Mouse (Mus musculus): ENCODE data around the gene Sri. TPM values are rescaled to one million over a fixed set of nuclear protein-coding genes. Genes with fewer than 3 reads are reported as not detected.
A peak's percentile ranks its signal among the peaks of the same experiment; 100 is the strongest.
"Not testable (repeated sequence)": the region's sequence is repeated elsewhere in the genome, so short reads cannot be mapped to it uniquely, and the experiment has no call there.

Gene Sri
- total RNA-seq (2021): 10 to 100 TPM; 84.5 to 97.1 TPM
- 80.8 and 113 TPM in 2 replicates for polyA plus RNA-seq (2012; rRNA removed)
- long read RNA-seq, transcript Sri-205 (8 exons, 2,251 nt): major isoform, 40 of 48 reads
- long read RNA-seq, partial matches to known transcripts: 2 of 48 reads
- long read RNA-seq, other reads (novel, unspliced or antisense): 5 of 48 reads

DNA sequence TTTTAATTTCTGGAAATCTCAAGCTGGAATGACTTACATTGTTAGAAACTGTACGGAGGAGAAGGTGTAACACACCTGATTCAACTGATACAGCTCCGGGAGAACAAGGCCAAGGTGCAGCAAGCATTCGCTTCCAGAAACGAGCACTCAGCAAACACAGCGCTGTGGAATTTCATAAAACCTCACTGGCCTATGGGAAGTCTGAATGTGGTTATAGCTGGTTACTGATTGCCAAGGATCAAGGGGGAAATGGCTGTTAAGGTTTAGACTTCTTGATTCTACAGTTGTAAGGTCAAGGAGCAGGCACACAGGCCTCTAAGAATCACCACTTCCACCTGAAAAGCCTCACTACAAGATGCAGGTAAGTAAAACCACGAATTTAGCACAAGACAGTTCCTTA lies at the start of gene Sri:
Gene Sri (plus strand): TSS at position 224 of the 400 bp plus-strand sequence.
- no peaks in the 10 kb centered on the region for H3K79me2 ChIP-seq (replicated peaks; ENCODE audit: control insufficient read depth, insufficient read depth, low read length)
- intact Hi-C loops (cut with DNase I): no loop called here
- TF ChIP-seq POLR2A (IDR thresholded peaks at IDR 0.05; ENCODE audit: insufficient read depth, low read depth, low read length): no peak
- no peak for TF ChIP-seq CTCF (IDR thresholded peaks at IDR 0.05)
- no peak for TF ChIP-seq EP300 (IDR thresholded peaks at IDR 0.05; ENCODE audit: insufficient read depth, low read depth, low read length)

DNA sequence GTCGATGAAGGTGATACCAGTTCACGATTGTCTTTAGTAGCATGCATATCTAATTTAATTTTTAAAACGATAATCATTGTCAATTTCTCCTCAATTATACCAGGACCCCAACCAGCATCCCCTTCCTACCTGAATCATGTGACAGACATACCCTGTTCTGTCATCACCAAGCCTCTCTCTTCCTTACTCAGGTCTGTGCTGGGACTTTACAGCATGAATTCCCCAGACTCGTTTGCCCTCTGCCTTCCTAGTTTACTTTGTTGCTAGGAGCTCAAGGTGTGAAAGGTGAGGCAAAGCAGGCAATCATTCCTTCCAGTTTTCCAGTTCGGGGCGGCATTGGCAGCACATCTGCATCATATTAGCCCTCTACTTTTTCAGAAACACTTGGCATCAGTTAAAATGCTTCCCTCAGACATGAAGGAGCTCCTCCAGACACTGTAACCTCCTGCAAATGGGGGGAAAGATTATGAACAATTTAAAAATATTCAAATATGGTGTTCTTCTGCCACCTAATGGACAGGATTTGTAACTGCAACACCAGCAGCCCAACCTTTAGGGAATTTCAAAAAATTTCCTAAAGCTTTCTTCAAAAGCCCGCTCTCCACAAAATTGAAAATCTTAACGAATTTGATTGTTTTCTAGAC lies 49.4 kb upstream of the Sri start:
- WGBS: 47% methylated on average over 8 of the region's 8 CpGs
- Histone ChIP-seq H3K27me3 (ENCODE audit: control insufficient read depth, insufficient read depth, low read length) (no peaks in the 10 kb centered on the region), H3K27ac (no peak overlapping the region), H3K4me3 (no peak overlapping the region), H3K9ac (ENCODE audit: low read depth, low read length) (no peak overlapping the region), H3K79me2 (replicated peaks; ENCODE audit: control insufficient read depth, insufficient read depth, low read length) (no peaks in the 10 kb centered on the region), H3K36me3 (ENCODE audit: control insufficient read depth, insufficient read depth, low read length) (no peaks in the 10 kb centered on the region), H3K4me1 (ENCODE audit: control insufficient read depth, insufficient read depth, low read length) (no peaks in the 10 kb centered on the region)
- intact Hi-C loops (cut with DNase I): no loop called here
- peak; percentile 84 for TF ChIP-seq CTCF (IDR thresholded peaks at IDR 0.05)
- TF ChIP-seq EP300 (IDR thresholded peaks at IDR 0.05; ENCODE audit: insufficient read depth, low read depth, low read length): no peak
- no peak for DNase-seq

More for the DNA sequence above, at the start of gene Sri:
- no peak within 1 kb of the TSS for H3K9ac ChIP-seq (ENCODE audit: low read depth, low read length)
- no peak for DNase-seq
- no peak within 1 kb of the TSS for H3K4me3 ChIP-seq
- no peak within 1 kb of the TSS for H3K27ac ChIP-seq
- no peaks in the 10 kb centered on the region for H3K36me3 ChIP-seq (ENCODE audit: control insufficient read depth, insufficient read depth, low read length)
- no peaks in the 10 kb centered on the region for H3K4me1 ChIP-seq (ENCODE audit: control insufficient read depth, insufficient read depth, low read length)
- H3K27me3 ChIP-seq (ENCODE audit: control insufficient read depth, insufficient read depth, low read length): no peaks in the 10 kb centered on the region
- 75% methylated on average over 6 of the region's 6 CpGs for WGBS

DNA sequence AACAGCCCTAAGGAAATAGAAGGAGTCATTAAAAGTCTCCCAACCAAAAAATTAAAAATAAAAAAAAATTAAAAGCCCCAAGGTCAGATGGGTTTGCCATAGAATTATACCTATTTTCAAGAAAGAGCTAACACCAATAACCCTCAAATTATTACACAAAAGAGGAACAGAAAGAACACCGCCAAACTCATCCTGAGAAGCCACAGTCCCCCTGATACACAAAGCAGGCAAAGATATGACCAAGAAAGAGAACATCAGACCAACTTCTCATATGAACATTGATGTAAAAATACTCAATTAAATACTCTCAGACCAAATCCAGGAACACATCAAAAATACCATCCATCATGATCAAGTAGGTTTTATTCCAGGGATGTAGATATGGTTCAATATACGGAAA lies 48.8 kb upstream of the Sri start:
- Histone ChIP-seq H3K36me3 (ENCODE audit: control insufficient read depth, insufficient read depth, low read length) (no peaks in the 10 kb centered on the region), H3K27me3 (ENCODE audit: control insufficient read depth, insufficient read depth, low read length) (no peaks in the 10 kb centered on the region), H3K4me3 (no peak overlapping the region), H3K4me1 (ENCODE audit: control insufficient read depth, insufficient read depth, low read length) (no peaks in the 10 kb centered on the region), H3K79me2 (replicated peaks; ENCODE audit: control insufficient read depth, insufficient read depth, low read length) (no peaks in the 10 kb centered on the region), H3K27ac (no peak overlapping the region), H3K9ac (ENCODE audit: low read depth, low read length) (no peak overlapping the region)
- WGBS: 92% methylated on average over 2 of the region's 2 CpGs
- intact Hi-C loops (cut with DNase I): no loop called here
- no peak for TF ChIP-seq EP300 (IDR thresholded peaks at IDR 0.05; ENCODE audit: insufficient read depth, low read depth, low read length)
- no peak for TF ChIP-seq CTCF (IDR thresholded peaks at IDR 0.05)
- no peak for TF ChIP-seq POLR2A (IDR thresholded peaks at IDR 0.05; ENCODE audit: insufficient read depth, low read depth, low read length)
- DNase-seq: no peak

DNA sequence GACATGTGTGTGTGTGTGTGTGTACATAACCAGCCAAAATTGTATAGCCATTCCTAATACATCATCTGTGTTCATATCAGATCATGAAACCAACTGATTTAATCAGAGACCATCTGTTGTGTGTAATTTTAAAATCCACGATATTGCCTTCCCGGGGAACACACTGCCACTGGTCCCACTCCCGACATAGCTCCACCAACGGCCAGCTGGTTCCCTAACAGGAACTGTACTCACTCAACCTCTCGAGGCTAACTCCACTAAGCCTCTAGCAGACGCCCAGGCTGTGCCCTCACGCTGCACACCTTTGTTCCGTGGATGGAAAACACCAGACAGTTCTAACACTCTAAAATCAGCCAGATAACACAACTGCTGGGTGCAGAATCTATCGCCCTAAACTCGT lies 45.4 kb upstream of the Sri start:
- TF ChIP-seq CTCF (IDR thresholded peaks at IDR 0.05) (no peak), POLR2A (IDR thresholded peaks at IDR 0.05; ENCODE audit: insufficient read depth, low read depth, low read length) (no peak), EP300 (IDR thresholded peaks at IDR 0.05; ENCODE audit: insufficient read depth, low read depth, low read length) (no peak)
- WGBS: 68% methylated on average over 10 of the region's 10 CpGs
- intact Hi-C loops (cut with DNase I): no loop called here
- Histone ChIP-seq H3K27me3 (ENCODE audit: control insufficient read depth, insufficient read depth, low read length) (no peaks in the 10 kb centered on the region), H3K79me2 (replicated peaks; ENCODE audit: control insufficient read depth, insufficient read depth, low read length) (no peaks in the 10 kb centered on the region), H3K4me1 (ENCODE audit: control insufficient read depth, insufficient read depth, low read length) (no peaks in the 10 kb centered on the region), H3K4me3 (no peak overlapping the region), H3K27ac (no peak overlapping the region), H3K36me3 (ENCODE audit: control insufficient read depth, insufficient read depth, low read length) (no peaks in the 10 kb centered on the region), H3K9ac (ENCODE audit: low read depth, low read length) (no peak overlapping the region)
- DNase-seq: no peak

DNA sequence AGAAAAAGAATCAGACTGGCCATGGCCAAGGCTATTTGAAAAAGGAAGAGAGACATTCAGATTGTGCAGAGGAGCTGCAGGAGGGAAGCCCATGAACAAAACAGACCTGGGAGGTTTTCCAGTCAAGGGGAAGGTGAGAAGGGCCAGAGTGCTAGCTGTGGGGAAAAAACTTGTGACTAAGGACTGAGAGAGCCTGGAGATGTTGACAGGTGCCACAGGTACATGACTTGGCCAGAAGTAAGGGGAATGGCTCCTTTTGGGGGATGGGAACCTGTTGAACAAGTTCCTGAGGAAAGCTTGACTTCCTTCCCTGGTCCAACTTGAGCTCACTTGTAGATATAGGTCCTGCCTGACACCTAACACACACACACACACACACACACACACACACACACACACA lies 43.1 kb upstream of the Sri start:
- Histone ChIP-seq H3K79me2 (replicated peaks; ENCODE audit: control insufficient read depth, insufficient read depth, low read length) (no peaks in the 10 kb centered on the region), H3K27me3 (ENCODE audit: control insufficient read depth, insufficient read depth, low read length) (no peaks in the 10 kb centered on the region), H3K27ac (no peak overlapping the region), H3K4me1 (ENCODE audit: control insufficient read depth, insufficient read depth, low read length) (no peaks in the 10 kb centered on the region), H3K9ac (ENCODE audit: low read depth, low read length) (no peak overlapping the region), H3K4me3 (no peak overlapping the region), H3K36me3 (ENCODE audit: control insufficient read depth, insufficient read depth, low read length) (no peaks in the 10 kb centered on the region)
- intact Hi-C loops (cut with DNase I): no loop called here
- no peak for DNase-seq
- no peak for TF ChIP-seq POLR2A (IDR thresholded peaks at IDR 0.05; ENCODE audit: insufficient read depth, low read depth, low read length)

DNA sequence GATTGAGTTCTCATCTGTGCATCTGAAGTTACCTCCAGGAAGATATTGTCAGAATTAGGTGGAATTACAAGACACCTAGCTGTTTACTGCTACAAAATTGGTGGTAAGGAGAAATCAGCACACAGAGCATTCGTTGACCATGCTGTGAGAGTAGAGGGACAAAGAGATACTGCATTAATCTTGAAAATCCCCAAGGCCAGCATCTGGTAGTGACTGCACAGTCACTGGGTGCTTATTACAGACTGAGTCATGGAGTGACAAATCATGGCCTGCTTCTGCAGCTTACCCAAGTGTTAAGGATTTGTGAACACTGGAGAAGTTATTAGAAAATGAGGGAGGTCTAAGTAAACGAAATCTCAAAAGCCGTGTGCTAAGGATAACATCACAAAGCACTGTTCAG lies 32.6 kb upstream of the Sri start:
- Histone ChIP-seq H3K4me1 (ENCODE audit: control insufficient read depth, insufficient read depth, low read length) (no peaks in the 10 kb centered on the region), H3K79me2 (replicated peaks; ENCODE audit: control insufficient read depth, insufficient read depth, low read length) (no peaks in the 10 kb centered on the region), H3K27ac (no peak overlapping the region), H3K4me3 (no peak overlapping the region), H3K36me3 (ENCODE audit: control insufficient read depth, insufficient read depth, low read length) (no peaks in the 10 kb centered on the region), H3K9ac (ENCODE audit: low read depth, low read length) (no peak overlapping the region), H3K27me3 (ENCODE audit: control insufficient read depth, insufficient read depth, low read length) (no peaks in the 10 kb centered on the region)
- 71% methylated on average over 3 of the region's 3 CpGs for WGBS
- intact Hi-C loops (cut with DNase I): no loop called here
- TF ChIP-seq POLR2A (IDR thresholded peaks at IDR 0.05; ENCODE audit: insufficient read depth, low read depth, low read length) (no peak), CTCF (IDR thresholded peaks at IDR 0.05) (no peak), EP300 (IDR thresholded peaks at IDR 0.05; ENCODE audit: insufficient read depth, low read depth, low read length) (no peak)
- no peak for DNase-seq

DNA sequence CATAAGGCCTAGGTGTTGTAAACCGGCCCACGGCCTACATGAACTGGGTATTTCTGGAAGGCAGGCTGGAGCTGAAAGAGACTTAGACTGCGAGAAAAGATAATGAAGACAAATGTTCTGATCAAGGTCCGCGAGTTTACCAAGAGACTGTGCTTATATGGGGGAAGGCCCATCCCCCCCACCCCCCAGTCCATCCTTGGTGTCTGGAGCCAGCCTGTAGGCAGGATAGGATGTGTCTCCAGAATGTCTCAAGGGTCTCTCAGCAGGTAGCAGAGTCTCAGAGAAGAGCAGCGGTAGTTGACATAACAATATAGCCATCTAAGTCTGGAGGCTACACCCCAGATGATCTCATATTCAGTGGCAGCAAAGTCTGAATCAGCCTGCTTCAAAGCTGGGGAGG lies 11.3 kb upstream of the Sri start:
- WGBS: 92% methylated on average over 6 of the region's 6 CpGs
- H3K4me3 ChIP-seq; H3K27me3 ChIP-seq (ENCODE audit: control insufficient read depth, insufficient read depth, low read length); H3K9ac ChIP-seq (ENCODE audit: low read depth, low read length); H3K4me1 ChIP-seq (ENCODE audit: control insufficient read depth, insufficient read depth, low read length); intact Hi-C loops (cut with DNase I); H3K27ac ChIP-seq; H3K36me3 ChIP-seq (ENCODE audit: control insufficient read depth, insufficient read depth, low read length); DNase-seq; H3K79me2 ChIP-seq (replicated peaks; ENCODE audit: control insufficient read depth, insufficient read depth, low read length): not testable (repeated sequence)

Data from heart, adult 2 months (tissue).